Mouse (Mus musculus): ENCODE data around the gene Wwox.
A peak's percentile ranks its signal among the peaks of the same experiment; 100 is the strongest.

Wwox gene

DNA sequence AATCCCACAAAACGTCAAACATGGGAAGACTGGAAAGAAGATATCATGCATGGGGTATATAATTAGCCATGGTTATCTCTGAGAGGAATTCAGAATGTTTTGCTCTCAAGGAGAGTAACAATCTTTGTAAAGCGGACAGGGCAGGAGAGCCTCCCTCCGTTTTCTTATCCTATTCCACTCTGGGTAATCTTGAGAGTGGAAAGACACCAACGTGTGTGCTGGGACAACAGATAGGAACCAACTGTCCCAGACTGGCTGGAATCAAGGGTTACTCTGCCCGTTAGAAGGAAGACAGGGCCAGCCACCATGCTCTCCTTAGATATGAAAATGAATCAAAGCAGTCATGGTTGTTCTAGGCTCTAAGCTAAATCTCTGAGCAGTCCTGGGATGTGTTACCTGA is 650.7 kb downstream of the Wwox start:
- DNase-seq (ENCODE audit: low read depth, low spot score), result no peak

DNA sequence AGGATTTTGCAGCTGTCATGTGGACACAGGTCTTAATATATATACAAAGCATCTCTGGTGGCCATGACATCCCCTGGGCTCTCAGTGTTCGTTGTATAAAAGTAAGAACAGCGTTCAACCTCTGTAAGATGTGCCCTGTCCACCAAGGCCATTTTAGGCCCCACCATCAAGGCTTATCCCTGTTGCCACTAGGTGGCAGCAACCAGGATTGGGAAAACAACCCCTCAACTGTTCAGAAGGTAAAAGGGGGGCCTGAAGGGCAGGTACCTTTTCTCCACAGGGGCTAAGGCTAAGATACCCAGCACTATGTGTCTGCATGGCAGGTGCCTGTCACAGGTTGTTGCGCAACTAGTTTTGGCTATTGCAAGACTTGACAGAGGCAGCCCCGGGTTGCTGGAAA is 656.1 kb downstream of the Wwox start:
- peak; percentile 14 for DNase-seq (ENCODE audit: low read depth, low spot score)

DNA sequence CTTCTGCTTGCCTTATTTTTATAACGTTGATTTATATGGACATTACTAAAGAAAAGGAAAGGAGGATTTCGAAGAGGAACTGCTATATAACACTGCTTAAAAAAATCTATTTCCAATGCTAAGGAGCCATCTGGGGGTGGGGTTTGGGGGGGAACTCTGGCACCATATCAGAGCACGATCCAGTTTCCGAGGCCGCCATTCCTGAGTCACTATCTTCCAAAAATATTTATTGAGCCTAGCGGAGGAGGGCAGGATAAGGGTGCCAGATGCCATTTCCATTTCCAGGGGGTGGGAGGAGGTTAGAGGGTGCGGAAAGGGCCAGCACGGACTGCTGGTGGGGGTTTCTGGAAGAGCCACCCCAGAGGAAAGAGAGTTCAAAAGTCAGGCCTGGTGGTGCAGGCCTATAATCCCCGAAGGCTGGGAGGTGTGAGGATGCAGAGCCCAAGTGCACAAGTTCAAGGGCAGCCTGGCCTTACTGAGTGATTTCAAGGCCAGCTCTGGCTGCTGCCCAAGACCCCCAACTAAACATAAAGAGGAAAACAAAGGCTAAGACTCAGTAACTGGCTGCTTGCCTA is 658.6 kb downstream of the Wwox start:
- DNase-seq (ENCODE audit: low read depth, low spot score), result no peak

DNA sequence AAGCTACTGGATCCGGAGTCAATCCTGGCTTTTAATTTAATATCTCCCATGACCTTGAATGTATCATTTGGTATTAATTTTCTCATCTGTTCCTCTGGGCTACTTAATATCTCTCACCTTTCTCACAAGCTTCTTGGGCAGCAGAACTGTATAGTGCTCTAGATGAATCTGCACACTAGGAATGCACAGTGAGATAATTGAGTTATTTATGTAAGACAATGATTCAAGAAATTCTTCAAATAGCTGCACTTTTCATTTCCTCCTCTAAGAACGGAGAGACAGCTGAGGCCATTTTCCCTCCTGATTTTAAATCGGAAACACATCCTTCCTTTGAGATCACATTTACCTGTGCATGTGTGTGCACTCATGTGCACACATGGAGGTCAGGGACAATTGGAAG is 669.9 kb downstream of the Wwox start:
- no peak for DNase-seq (ENCODE audit: low read depth, low spot score)

DNA sequence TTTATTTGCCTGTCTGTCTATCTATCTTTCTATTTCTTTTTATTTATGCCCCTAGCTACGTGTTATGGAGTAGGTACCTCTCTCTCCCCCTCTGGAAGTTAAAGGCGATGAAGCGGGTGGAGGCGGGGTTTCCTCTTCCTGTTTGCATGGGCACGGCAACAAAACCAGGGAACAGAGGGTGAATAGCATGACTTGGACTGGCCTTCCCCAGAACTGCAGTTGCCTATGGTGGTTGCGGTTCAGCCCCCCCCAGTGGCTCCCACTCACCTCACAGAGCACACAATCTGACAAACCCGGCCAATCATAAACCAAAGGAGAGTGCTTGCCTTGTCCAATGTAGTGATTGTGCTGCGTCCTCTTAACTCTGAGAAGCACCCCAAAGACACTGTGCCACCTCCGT is 671.0 kb downstream of the Wwox start:
- DNase-seq (ENCODE audit: low read depth, low spot score), result no peak

DNA sequence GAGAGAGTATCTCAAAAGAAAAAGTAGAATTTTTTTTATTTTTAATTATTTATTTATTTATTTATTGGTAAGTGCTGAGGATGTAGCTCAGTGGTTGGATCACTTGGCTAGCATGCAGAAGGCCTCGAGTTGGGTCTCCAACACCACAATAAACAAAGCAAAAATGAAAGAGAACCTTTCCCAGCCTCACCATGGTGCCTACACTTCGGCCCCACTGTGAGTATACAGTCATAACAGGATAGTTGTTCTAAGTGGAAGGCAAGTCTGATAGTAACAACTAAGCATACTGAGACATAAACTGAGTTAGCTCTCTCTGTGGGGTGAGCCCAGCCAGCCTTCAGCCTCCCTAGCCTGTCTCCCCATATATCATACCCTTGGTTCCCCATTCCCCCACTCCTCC is 672.6 kb downstream of the Wwox start:
- DNase-seq (ENCODE audit: low read depth, low spot score), result no peak

DNA sequence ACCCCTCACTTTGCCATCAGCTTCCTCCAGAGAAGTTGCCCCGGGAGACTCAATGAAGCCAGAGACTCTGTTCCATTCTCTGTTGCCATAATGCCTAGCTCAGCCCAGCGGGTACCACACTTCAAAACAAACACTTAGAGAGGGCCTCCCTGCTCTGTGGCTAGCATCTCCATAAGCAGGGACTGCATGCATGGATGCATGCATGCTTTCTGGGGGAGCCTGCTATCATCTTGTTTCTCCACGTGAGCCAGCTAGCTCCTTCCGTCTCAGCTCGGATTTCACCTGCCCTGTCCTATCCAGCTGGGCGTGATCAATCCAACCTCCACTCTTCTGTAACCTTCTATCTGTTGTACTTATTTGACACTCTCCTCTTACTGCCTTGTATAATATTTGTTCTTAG is 675.0 kb downstream of the Wwox start:
- no peak for DNase-seq (ENCODE audit: low read depth, low spot score)

DNA sequence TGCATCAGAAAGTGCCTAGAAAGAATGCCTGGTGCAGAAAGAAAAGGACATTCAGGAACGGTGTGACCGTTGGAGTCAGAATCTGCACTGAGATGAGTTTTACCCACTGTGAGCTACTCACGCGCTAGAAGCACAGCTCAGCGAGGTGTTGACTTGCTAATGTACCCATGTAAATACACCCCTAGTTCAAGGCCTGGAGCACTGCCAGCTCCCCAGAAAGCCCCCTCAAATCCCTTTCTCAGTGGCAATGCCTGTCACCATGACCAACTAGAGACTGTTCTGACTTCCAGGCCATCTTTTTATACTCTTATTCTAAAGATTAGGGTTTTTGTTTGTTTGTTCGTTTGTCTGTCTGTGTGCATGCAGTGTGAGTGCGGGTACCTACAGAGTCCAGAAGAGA is 686.6 kb downstream of the Wwox start:
- no peak for DNase-seq (ENCODE audit: low read depth, low spot score)

DNA sequence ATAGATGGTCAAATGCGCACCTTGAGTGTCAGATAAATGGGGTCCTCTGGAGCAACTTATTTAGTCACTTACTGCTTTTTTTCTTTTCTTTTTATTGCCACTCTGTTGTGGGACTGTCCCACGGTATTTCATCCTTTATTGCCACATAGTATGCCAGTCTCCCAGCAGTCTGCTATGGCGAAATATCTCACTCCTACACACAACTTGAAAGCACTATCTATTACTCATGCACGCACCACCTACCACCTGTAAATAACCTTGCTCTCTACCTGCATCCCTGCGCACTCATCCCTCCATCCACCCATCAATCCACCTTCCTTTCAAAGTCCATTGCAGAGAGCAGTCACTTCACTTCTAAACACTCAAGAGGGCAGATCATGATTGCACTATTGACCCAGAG is 687.2 kb downstream of the Wwox start:
- no peak for DNase-seq (ENCODE audit: low read depth, low spot score)

DNA sequence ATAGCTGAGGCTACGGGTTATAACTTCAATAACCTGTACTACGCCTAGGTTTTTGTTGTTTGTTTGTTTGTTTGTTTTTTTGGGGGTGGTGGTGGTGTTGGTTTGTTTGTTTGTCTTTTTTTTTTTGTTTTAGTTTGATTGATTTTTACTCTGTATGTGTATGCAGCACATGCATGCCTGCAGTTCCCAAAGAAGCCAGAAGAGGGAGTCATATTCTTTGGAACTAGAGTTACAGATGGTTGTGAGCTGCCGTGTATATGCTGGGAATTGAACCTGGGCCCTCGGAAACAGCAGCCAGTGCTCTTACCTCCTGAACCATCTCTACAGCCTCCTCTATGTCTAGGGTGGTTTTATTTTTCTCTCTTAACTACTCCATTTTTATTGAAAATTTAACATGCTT is 689.9 kb downstream of the Wwox start:
- DNase-seq (ENCODE audit: low read depth, low spot score), result no peak

DNA sequence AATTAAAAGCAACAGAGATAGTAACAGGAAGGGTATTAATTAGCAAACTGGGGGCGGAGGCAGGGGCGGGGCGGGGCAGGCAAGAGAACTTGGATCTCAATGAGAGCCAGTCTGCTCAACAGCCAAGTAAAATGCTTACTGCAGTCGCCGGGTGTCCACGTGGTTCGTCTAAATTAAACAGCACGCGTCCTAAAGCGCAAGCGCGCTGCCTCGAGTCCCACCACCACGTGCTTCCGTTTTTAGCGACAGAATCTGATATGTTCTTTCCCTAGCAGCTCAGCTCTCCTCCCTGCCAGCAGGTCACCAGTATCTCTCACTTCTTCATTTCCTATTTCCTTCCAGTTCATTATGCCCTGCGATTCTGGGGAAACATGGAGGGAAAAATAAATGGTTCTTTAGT is 693.7 kb downstream of the Wwox start:
- DNase-seq (ENCODE audit: low read depth, low spot score), result no peak

DNA sequence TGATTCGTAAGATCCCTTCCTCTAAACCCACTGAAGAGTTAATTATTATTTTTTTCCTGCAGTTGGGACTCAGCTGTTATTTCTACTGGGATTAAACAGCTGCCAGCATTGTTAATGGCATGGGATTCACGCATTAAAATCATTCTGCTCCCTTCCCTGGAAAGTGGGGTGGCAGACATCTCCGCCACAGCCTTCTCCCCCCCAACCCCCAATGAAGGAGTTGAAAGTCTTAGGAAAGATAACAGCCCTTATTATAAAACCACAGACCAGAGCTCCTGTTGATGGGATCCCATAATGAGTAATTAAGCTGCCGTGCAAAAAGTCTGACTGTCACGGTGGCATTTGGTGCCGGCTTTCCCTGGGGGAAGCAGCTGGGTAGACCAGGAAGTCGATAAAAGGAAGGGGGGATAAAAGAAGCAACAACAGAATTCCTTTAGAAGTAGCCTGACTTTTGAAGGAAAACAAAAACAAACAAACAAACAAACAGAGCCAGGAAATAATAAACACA is 694.3 kb downstream of the Wwox start:
- DNase-seq (ENCODE audit: low read depth, low spot score), result no peak

DNA sequence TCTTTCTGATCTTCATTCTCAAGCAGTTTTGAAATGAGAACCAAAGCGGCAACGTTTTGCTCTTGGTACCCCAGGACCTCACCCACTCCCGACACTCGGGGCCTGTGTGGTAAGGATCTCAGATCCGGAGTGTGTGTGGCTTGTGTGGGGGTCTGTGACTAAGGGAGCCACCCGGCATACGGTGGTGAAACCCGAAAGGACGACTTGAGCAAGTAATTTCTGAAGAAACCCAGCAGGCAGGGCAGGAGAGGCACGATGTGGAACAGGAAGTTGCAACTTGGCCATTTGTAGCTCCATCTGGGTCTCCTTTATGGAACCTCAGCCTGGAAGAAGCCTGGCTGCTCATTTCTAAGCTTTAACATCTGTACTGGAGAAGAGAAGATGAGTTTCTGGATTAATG is 697.4 kb downstream of the Wwox start:
- DNase-seq (ENCODE audit: low read depth, low spot score), result no peak

DNA sequence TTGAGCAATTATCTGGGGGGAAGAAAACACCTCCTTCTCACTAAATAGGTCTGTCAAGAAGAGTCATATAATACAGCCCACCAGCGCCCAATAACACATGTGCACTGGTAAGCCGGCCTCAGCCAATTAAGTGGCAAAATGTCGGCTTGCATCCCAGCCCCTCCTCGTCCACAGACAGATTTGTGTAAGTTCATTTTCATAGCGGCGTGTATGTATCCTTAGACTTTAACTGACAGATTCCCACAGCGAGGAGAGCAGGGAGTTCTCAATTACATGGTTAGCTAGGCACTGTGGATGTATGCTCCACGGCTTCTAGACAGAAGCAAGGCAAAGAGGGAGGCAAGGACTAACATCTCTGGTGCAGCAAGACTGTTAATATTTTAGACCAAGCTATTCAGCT is 702.2 kb downstream of the Wwox start:
- no peak for DNase-seq (ENCODE audit: low read depth, low spot score)

DNA sequence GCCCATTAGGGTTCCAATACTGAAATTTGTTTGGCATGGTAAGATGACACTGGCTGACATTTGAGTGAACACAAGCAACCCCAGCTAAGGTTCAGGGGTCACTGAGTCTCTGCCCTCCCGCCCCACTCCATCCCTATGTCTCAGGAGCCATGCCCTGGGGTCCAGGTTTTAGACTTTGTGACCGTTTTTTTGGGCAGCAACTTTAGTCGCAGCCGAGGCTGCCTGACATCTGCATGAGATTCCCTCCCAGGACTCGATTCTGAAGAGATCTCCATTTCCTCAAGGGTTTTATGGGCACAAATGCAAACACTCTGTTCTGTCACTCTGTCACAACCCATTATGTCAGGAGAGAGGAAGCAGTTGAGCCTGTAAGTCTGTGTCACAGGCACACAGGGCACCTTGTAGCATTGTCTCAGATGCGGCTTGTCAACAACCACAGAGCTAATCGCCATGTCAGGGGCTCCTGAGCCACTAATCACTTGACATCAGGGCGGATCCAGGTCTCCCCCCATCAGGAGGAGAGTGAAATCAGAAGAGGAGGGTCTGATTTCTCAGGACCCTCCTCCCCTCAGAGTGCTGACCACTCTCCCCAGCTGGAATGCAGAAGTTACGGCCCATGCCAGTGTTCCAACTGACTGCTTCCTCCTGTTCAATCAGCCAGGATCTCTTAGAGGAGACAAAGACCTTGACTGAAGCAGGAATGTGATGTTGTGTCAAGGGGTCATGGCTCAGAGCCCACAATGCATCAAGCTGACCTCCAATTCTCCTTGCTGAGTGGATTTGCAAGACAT is 704.3 kb downstream of the Wwox start:
- no peak for DNase-seq (ENCODE audit: low read depth, low spot score)

DNA sequence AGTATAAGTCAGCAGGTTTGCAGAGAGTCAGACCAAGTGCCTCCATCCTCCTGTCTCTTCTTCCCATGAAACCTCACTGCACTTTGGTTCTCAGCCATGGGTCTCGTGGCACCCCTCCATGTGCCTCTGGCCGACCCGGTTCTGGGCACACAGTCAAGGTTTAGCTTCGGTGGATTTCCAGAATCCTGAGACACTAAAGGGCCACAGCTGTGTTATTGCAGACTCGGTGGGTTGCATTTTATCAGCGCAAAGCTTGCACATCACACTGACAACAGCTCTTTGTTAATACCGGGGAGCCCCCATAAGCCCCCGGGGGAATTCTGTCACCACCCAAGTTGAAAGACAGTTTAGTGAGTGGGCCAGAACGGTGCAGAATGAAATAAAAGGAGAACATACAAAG is 707.6 kb downstream of the Wwox start:
- DNase-seq (ENCODE audit: low read depth, low spot score), result no peak

DNA sequence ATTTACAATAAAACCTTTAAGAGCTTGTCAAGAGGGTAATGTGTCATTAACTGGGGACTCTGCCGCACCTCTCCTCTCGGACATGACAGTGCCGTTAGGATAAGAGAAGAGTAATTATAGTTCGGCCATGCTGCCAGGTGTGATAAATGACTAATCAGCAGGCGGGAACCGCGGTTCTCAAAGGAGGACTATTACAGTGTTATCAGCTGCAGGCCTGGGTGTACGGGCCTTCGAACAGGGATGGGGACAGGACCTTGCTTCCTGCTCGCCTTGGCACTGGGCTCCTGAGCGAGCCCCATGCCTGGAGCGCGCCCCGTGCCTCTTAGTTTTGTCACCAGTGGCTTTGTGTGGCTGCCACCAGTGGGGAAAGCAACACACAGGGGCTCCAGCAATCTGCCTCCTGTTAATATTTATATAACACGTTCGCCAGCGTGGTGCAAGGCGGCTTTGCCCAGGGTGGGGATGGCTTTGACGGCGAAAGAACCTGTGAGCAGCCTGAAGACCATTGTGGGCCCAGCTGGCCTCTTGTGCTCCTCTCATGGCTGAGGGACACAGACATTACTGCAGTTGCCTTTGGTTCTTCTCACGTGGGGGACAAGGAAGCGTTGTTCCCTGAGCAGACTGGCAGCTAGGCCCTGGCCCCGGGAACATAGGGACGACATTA is 711.1 kb downstream of the Wwox start:
- DNase-seq (ENCODE audit: low read depth, low spot score), result no peak

DNA sequence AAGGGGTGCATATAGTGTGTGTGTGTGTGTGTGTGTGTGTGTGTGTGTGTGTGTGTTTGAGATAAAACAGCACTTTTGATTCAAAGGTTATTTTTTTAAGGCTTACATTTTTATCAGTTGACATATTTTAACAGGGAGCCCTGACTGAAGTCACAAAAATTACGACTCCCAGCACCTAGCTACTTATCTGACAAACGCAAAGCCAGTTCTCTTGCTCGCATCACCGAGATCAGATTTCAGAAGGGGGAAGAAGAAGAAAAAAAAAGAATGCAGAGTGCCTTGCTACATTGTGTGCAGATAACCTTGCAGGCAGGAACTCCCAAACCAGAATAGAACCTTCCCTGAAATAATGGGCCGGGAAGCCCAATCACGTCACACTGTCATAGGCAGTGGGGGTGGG is 712.0 kb downstream of the Wwox start:
- DNase-seq (ENCODE audit: low read depth, low spot score), result no peak

DNA sequence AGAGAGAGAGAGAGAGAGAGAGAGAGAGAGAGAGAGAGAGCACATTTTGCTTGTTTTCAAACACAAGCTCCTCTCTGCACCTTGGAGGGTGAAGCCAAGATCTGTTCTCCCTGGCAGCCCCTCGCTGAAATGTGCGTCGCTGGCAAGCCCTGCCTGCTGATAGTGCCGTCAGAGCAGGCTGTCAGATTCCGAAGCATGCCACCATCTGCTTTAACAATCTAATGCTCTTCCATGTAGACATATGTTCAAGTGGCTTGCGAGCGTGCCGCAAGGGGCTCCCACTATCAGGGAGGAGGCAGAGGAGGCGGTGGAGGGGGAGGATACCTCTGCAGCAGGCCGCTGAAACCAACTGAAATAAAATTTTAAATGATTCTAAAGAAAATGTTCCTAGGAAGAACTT is 714.6 kb downstream of the Wwox start:
- DNase-seq (ENCODE audit: low read depth, low spot score), result no peak

DNA sequence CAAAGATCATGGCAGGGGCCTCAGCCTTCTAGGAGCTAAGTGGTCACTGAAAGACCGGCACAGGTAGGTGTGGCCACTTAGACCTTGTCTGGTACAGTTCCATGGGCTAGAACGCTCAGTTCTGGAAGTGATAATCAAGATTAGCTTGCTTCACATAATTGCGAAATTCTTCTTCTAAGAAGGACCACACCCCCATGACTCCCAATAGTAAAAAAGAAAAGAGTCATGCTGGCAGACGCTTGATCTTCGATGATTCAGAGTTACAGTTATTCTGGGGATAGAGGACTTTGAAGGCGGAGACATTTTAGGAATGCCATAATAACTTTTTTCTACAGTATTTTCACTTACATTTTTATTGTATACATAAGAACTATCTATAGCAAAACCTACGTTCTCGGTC is 716.7 kb downstream of the Wwox start:
- DNase-seq (ENCODE audit: low read depth, low spot score), result no peak

DNA sequence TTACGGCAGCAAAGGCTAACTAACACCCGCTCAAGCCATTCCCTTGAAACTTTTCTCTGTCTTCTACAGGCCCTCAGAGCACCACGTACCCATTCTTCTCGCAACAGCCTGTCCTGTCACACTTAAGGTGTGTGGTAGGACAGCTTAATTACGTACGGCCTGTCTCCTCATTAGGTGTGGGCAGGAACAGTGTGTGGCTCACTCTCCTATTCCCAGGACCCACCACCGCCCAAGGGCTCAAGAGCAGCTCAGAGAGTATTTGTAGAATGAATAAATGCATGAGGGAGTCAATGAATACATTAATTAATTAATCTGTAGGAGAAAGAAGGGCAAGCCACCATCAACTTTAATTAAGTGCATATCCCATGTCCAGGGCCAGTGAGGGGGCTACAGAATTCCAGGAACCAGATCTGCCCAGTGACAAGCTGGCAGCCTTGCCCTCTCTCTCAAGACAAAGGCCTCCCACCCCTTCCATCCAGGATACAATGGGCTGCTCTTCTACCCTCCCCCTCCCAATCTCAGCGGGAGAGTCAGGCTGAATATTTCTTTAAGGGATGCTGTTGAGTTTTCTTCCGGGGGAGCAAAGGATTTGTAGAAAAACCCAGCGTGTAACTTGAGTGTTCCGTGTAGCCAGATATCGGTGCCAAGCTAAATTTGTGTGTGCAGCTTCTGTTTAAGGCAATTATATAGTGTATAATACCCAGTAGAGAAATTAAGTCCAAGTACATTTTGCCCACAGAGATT is 718.7 kb downstream of the Wwox start:
- DNase-seq (ENCODE audit: low read depth, low spot score), result no peak

DNA sequence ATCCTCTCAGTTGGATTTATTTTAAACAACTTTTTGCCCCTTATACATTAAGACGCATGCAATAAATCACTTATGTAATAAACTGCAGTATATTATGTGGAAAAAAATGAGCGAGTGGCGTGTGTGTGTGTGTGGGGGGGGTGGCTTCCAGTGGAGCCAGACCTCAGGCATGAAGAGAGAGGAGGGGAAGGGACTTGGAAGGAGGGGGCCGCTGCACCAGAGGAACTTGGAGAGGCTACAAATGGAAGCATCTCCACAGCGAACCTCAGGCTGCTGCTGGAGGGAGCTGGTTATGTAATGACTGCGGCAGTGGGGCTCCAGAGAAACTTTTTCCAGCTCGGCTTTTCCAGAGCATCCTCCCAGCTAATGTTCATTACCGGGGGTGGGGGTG is 719.3 kb downstream of the Wwox start:
- DNase-seq (ENCODE audit: low read depth, low spot score), result no peak
